Mouse (Mus musculus) heart, embryonic 10.5 days (tissue): Measurements from ENCODE around the gene Gnai3. TPM values are rescaled to one million over a fixed set of nuclear protein-coding genes. Genes with fewer than 3 reads are reported as not detected.
A peak's percentile ranks its signal among the peaks of the same experiment; 100 is the strongest.

Source experiments
- DNase-seq: peaks from one replicate; pipeline ENCODE4 v3.0.0-alpha.2; 2017; ENCODE audit warnings: low spot score
- H3K27ac ChIP-seq: fragments of 300-500 bp; sonication (generic); 2 replicates; pipeline ENCODE4 v1.5.1; 2016; ENCODE audit warnings: mild to moderate bottlenecking
- H3K27me3 ChIP-seq: fragments of 300-500 bp; sonication (generic); 2 replicates; pipeline ENCODE4 v1.6.1; 2016; ENCODE audit warnings: mild to moderate bottlenecking; ENCODE audit not compliant: poor library complexity, insufficient read depth, severe bottlenecking
- H3K36me3 ChIP-seq: fragments of 300-500 bp; sonication (generic); 2 replicates; pipeline ENCODE4 v1.6.1; 2016; ENCODE audit warnings: mild to moderate bottlenecking, moderate library complexity
- H3K4me1 ChIP-seq: fragments of 300-500 bp; sonication (generic); 2 replicates; pipeline ENCODE4 v1.6.1; 2016; ENCODE audit warnings: mild to moderate bottlenecking
- H3K4me3 ChIP-seq: fragments of 300-500 bp; sonication (generic); 2 replicates; pipeline ENCODE4 v1.5.1; 2016; ENCODE audit warnings: mild to moderate bottlenecking, moderate library complexity
- H3K9me3 ChIP-seq: fragments of 300-500 bp; sonication (generic); 2 replicates; pipeline ENCODE4 v1.6.1; 2016; ENCODE audit warnings: mild to moderate bottlenecking, moderate library complexity
- WGBS: fragments of 180-500 bp; shearing (Covaris S2); methylation state at CpG from one replicate; pipeline ENCODE4 v1.1.7; 2016; 5-methylcytosine and 5-hydroxymethylcytosine counted together
- polyA plus RNA-seq: library from polyadenylated mRNA; unstranded; fragments of >200 nt; fragmentation: Nextera tagmentation; extraction: Ambion mirVana; gene quantifications from 2 replicates; pipeline ENCODE4 v1.2.1, GENCODE M21; 2016

Gene Gnai3
- polyA plus RNA-seq, 1 experiment from 2014 or later, result 131 TPM

GRCm38 (mm10) chr3:108065551-108065950, 80.4 kb downstream of the Gnai3 start:
- DNase-seq, result no peak
- Histone ChIP-seq H3K9me3 (no peaks in the 10 kb centered on the region), H3K27me3 (peaks cover 5% of the 10 kb centered on the region; the same call in 1 of the 2 replicates), H3K4me3 (no peak overlapping the region), H3K4me1 (peaks cover 22% of the 10 kb centered on the region), H3K36me3 (no peaks in the 10 kb centered on the region), H3K27ac (no peak overlapping the region)
- 76% methylated on average over 9 of the region's 9 CpGs for WGBS

DNA sequence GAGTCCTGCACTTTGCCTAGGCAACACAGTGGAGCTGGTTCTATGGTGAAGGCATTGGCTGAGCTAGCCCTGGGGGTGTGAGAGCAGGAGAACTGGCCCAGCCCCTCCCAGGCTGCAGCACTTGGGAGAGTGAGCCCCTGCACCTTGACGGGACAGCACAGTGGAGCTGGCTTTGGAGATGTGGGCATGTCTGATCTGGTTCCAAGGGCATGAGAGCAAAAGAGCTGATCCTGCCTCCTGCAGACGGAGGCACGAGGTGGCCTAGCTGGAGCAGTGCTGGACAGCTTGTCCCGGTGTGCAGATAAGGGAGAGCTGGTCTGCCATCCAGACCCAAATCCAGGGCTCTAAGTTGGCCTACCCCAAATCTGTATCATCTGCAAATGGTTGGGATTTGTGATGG, 81.3 kb downstream of the Gnai3 start:
- peak; percentile 76 for DNase-seq
- 46% methylated on average over 4 of the region's 4 CpGs for WGBS
- H3K4me3 ChIP-seq, result no peak overlapping the region
- no peaks in the 10 kb centered on the region for H3K36me3 ChIP-seq
- no peaks in the 10 kb centered on the region for H3K9me3 ChIP-seq
- H3K27ac ChIP-seq, result no peak overlapping the region
- peaks cover 5% of the 10 kb centered on the region; the same call in 1 of the 2 replicates for H3K27me3 ChIP-seq
- H3K4me1 ChIP-seq, result peaks cover 21% of the 10 kb centered on the region

GRCm38 (mm10) chr3:108062648-108063047, 83.3 kb downstream of the Gnai3 start:
- no peaks in the 10 kb centered on the region for H3K36me3 ChIP-seq
- H3K4me3 ChIP-seq, result no peak overlapping the region
- no peak for DNase-seq
- H3K27me3 ChIP-seq, result peaks cover 5% of the 10 kb centered on the region; the same call in 1 of the 2 replicates
- H3K27ac ChIP-seq, result no peak overlapping the region
- WGBS, result 79% methylated on average over 8 of the region's 8 CpGs
- peaks cover 6% of the 10 kb centered on the region; the same call in 1 of the 2 replicates for H3K4me1 ChIP-seq
- H3K9me3 ChIP-seq, result no peaks in the 10 kb centered on the region

DNA sequence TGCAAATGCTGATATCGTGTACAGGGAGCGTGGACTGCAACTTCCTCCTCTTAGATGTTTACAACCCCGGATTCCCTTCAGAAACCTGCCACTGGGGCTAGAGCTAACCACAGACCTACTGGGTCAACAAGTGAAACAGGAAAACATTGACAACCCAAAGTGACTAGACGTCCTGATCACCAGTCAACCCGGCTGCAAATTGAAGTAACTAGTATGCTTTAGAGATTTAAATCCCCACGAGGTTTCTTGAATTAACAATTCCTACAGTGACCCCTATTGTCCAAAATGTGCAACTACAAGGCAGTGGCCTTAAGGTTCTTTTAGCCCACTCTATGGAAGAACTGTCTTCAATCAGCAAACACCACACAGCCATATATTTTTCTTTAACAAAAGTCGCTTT, 84.5 kb downstream of the Gnai3 start:
- H3K27me3 ChIP-seq, result peaks cover 5% of the 10 kb centered on the region; the same call in 1 of the 2 replicates
- no peak overlapping the region for H3K27ac ChIP-seq
- no peak for DNase-seq
- H3K36me3 ChIP-seq, result no peaks in the 10 kb centered on the region
- 24% methylated on average over 7 of the region's 7 CpGs for WGBS
- no peaks in the 10 kb centered on the region for H3K9me3 ChIP-seq
- peak overlapping the region; percentile 28; the same call in 1 of the 2 replicates for H3K4me3 ChIP-seq
- peaks cover 6% of the 10 kb centered on the region; the same call in 1 of the 2 replicates for H3K4me1 ChIP-seq

Other genes starting within 250 kb of the Gnai3 start
- 14.1 and 16.1 TPM in 2 replicates for gene Gstm7, start 214.3 kb downstream of the Gnai3 start, polyA plus RNA-seq
- gene Gstm6, start 202.4 kb downstream of the Gnai3 start, polyA plus RNA-seq, result 9.5 and 10.6 TPM in 2 replicates
- 1.2 TPM in 1 of 2 replicates, not detected in the other for gene Gstm3, start 176.9 kb downstream of the Gnai3 start, polyA plus RNA-seq
- gene Gstm2, start 159.7 kb downstream of the Gnai3 start, polyA plus RNA-seq, result 46.9 and 47.2 TPM in 2 replicates
- 30.1 and 62.2 TPM in 2 replicates for gene Gstm1, start 128.2 kb downstream of the Gnai3 start, polyA plus RNA-seq
- 16.9 and 21.1 TPM in 2 replicates for gene Gstm4, start 101.3 kb downstream of the Gnai3 start, polyA plus RNA-seq
- 57.5 and 62.8 TPM in 2 replicates for gene Ampd2, start 59.5 kb downstream of the Gnai3 start, polyA plus RNA-seq
- gene Gnat2, start 53.4 kb downstream of the Gnai3 start, polyA plus RNA-seq, result 1.1 and 1.9 TPM in 2 replicates
- gene Gpr61, start 8.7 kb upstream of the Gnai3 start, polyA plus RNA-seq, result 0.11 and 0.33 TPM in 2 replicates
- 1.4 and 3.3 TPM in 2 replicates for gene Amigo1, start 40.2 kb upstream of the Gnai3 start, polyA plus RNA-seq
- 3.1 and 3.9 TPM in 2 replicates for gene Cyb561d1, start 55.1 kb upstream of the Gnai3 start, polyA plus RNA-seq
- 9.2 and 11.7 TPM in 2 replicates for gene Atxn7l2, start 64.8 kb upstream of the Gnai3 start, polyA plus RNA-seq
- gene Sypl2, start 80.5 kb upstream of the Gnai3 start, polyA plus RNA-seq, result 0.39 and 1.0 TPM in 2 replicates
- 280 and 324 TPM in 2 replicates for gene Psma5, start 110.8 kb upstream of the Gnai3 start, polyA plus RNA-seq
- 15.1 and 26.4 TPM in 2 replicates for gene Sort1, start 137.9 kb upstream of the Gnai3 start, polyA plus RNA-seq
- gene Mybphl, start 218.8 kb upstream of the Gnai3 start, polyA plus RNA-seq, result 60.0 and 65.8 TPM in 2 replicates
- 44.0 and 57.6 TPM in 2 replicates for gene Psrc1, start 237.7 kb upstream of the Gnai3 start, polyA plus RNA-seq